In genomic region chr1:52719096-52719495, GRCm38 (mm10) we compare ENCODE assay signal across 10 mouse cellular contexts. TPM values are rescaled to one million over a fixed set of nuclear protein-coding genes. Genes with fewer than 3 reads are reported as not detected.
DNase-seq lines count a peak whose midpoint lies in the region; ATAC-seq and TF ChIP-seq lines count a peak whose summit lies in the region.
"Had no signal": no experiment of that assay in that cellular context is flagged by ENCODE, and none has a peak within 500 bp of the region (broad histone marks: within the 10 kb centered on the region; RNA-seq: fewer than 3 reads in every experiment).

No protein-coding gene starts in this region.

- WGBS in kidney, postnatal 0 days: 63% methylated on average over 5 of the region's 5 CpGs
- 85% methylated on average over 5 of the region's 5 CpGs for WGBS in thymus, adult 2 months

- DNase-seq in kidney, postnatal 0 days (ENCODE audit: low spot score): no peak
- no peak for DNase-seq in kidney, adult 11 months
- DNase-seq in thymus, adult 2 months: peak; percentile 14
- DNase-seq in thymus, postnatal 0 days (ENCODE audit: low spot score): no peak
- peak; percentile 39 for DNase-seq in splenic B cell, adult 2 months (ENCODE audit: low read depth, low spot score)
- no peak for DNase-seq in heart, postnatal 25 days (ENCODE audit: low spot score)

- TF ChIP-seq CTCF in kidney, postnatal 0 days (IDR thresholded peaks at IDR 0.05; ENCODE audit: low read depth): peak; percentile 33; the same call in 1 of the 2 replicates
- TF ChIP-seq CTCF in thymus, adult 2 months (IDR thresholded peaks at IDR 0.05; ENCODE audit: borderline replicate concordance, control insufficient read depth, extremely low read depth, insufficient read depth, low read length, poor library complexity): no peak
- TF ChIP-seq CTCF in cortical plate, adult 2 months (IDR thresholded peaks at IDR 0.05; ENCODE audit: extremely low read depth, insufficient read depth, low read length): 0 out of 2 replicates have a peak, but pooled peaks have one; percentile 8

- TF ChIP-seq POLR2A in thymus, adult 2 months (IDR thresholded peaks at IDR 0.05; ENCODE audit: control insufficient read depth, extremely low read depth, insufficient read depth, low read length, poor library complexity): no peak
- no peak for TF ChIP-seq POLR2A in cortical plate, adult 2 months (IDR thresholded peaks at IDR 0.05; ENCODE audit: extremely low read depth, insufficient read depth, low read length)

- H3K4me3 ChIP-seq in kidney, postnatal 0 days (replicated peaks; ENCODE audit: low read depth, low read length): no peak overlapping the region
- H3K4me3 ChIP-seq in thymus, adult 2 months (ENCODE audit: control insufficient read depth, insufficient read depth, low read length): no peak overlapping the region
- H3K4me3 ChIP-seq in cortical plate, adult 2 months (ENCODE audit: insufficient read depth, low read length): no peak overlapping the region
- H3K4me3 ChIP-seq: erythroblast, embryonic 14.5 days; heart, embryonic 15.5 days had no signal

- H3K4me1 ChIP-seq in kidney, postnatal 0 days (replicated peaks; ENCODE audit: insufficient read depth, low read length): no peaks in the 10 kb centered on the region
- no peaks in the 10 kb centered on the region for H3K4me1 ChIP-seq in thymus, adult 2 months (replicated peaks; ENCODE audit: control insufficient read depth, insufficient read depth, low read length)
- H3K4me1 ChIP-seq in cortical plate, adult 2 months (ENCODE audit: control insufficient read depth, insufficient read depth, low read length): peaks cover 6% of the 10 kb centered on the region

- intact Hi-C loops in heart, postnatal 25 days (cut with DNase I): no loop called here

- no peaks in the 10 kb centered on the region for H3K27me3 ChIP-seq in kidney, postnatal 0 days (ENCODE audit: insufficient read depth, low read length)
- H3K27me3 ChIP-seq in thymus, adult 2 months (ENCODE audit: control insufficient read depth, insufficient read depth, low read length): no peaks in the 10 kb centered on the region
- no peaks in the 10 kb centered on the region for H3K27me3 ChIP-seq in splenic B cell, adult 2 months (ENCODE audit: control insufficient read depth, insufficient read depth, low read length, poor library complexity, severe bottlenecking)
- H3K27me3 ChIP-seq: heart, embryonic 15.5 days had no signal

- no peak for ATAC-seq in kidney, postnatal 0 days (replicated peaks; ENCODE audit: low FRiP score, low read depth)
- ATAC-seq in megakaryocyte, adult 5-6 weeks (ENCODE audit: poor library complexity, severe bottlenecking): no peak

- H3K36me3 ChIP-seq in kidney, postnatal 0 days (ENCODE audit: insufficient read depth, low read length): no peaks in the 10 kb centered on the region
- no peaks in the 10 kb centered on the region for H3K36me3 ChIP-seq in thymus, adult 2 months (ENCODE audit: control insufficient read depth, insufficient read depth, low read length)
- no peaks in the 10 kb centered on the region for H3K36me3 ChIP-seq in splenic B cell, adult 2 months (ENCODE audit: control insufficient read depth, insufficient read depth, low read length, poor library complexity, severe bottlenecking)
- H3K36me3 ChIP-seq: heart, embryonic 15.5 days had no signal

- H3K9me3 ChIP-seq in kidney, postnatal 0 days (replicated peaks; ENCODE audit: low read length): no peaks in the 10 kb centered on the region
- H3K9me3 ChIP-seq: heart, embryonic 15.5 days had no signal

- no peak overlapping the region for H3K27ac ChIP-seq in kidney, postnatal 0 days
- H3K27ac ChIP-seq in thymus, adult 2 months (ENCODE audit: control insufficient read depth, insufficient read depth, low read length): no peak overlapping the region
- H3K27ac ChIP-seq in cortical plate, adult 2 months (ENCODE audit: insufficient read depth, low read length): no peak overlapping the region

- H3K4me2 ChIP-seq in kidney, postnatal 0 days (ENCODE audit: low read length): no peak overlapping the region
- H3K4me2 ChIP-seq: heart, embryonic 15.5 days had no signal

- no peak overlapping the region for H3K9ac ChIP-seq in kidney, postnatal 0 days (ENCODE audit: low read depth, low read length)
- H3K9ac ChIP-seq: heart, embryonic 15.5 days had no signal

RNA-seq across cellular contexts. Expression of gene Mfsd6, which starts 8.2 kb away (rescaled TPM):
- 3.0 and 3.2 TPM in 2 replicates for polyA plus RNA-seq in kidney, postnatal 0 days (2015; fragmentation: Nextera tagmentation; extraction: Ambion mirVana)
- 9.2 and 10.9 TPM in 2 replicates for polyA plus RNA-seq in thymus, adult 2 months (2012; rRNA removed)
- 2.5 and 2.6 TPM in 2 replicates for polyA plus RNA-seq in thymus, postnatal 0 days (2015; fragmentation: Nextera tagmentation; extraction: Ambion mirVana)
- polyA plus RNA-seq in cortical plate, adult 2 months (2012; rRNA removed): 45.8 and 47.1 TPM in 2 replicates
- total RNA-seq in megakaryocyte, adult 5-6 weeks (2015): 30.6 and 33.0 TPM in 2 replicates
- 26.8 and 31.8 TPM in 2 replicates for total RNA-seq in megakaryocyte, adult 5-6 weeks (2017)
- total RNA-seq in heart, postnatal 25 days (2021): 10 to 100 TPM; 15.1 to 19.1 TPM
- polyA plus RNA-seq: erythroblast, embryonic 14.5 days had no signal

Comparison
In these comparisons a context has a peak if more than half of its experiments do, and no peak if none do; other contexts are left out.
1. DNase-seq: peak in thymus, adult 2 months (single experiment) and splenic B cell, adult 2 months (single experiment); none in kidney, postnatal 0 days (single experiment), kidney, adult 11 months (single experiment), thymus, postnatal 0 days (single experiment) and heart, postnatal 25 days (single experiment).